ENCODE assay signal across 25 mouse cellular contexts in genomic region chr8:106733703-106734102, GRCm38 (mm10). TPM values are rescaled to one million over a fixed set of nuclear protein-coding genes. Genes with fewer than 3 reads are reported as not detected.
DNase-seq lines count a peak whose midpoint lies in the region; ATAC-seq and TF ChIP-seq lines count a peak whose summit lies in the region.
"Had no signal": no experiment of that assay in that cellular context is flagged by ENCODE, and none has a peak within 500 bp of the region (broad histone marks: within the 10 kb centered on the region; RNA-seq: fewer than 3 reads in every experiment).

No protein-coding gene starts in this region.

- no peak for ATAC-seq in stomach, embryonic 16.5 days (ENCODE audit: insufficient read depth, low FRiP score)
- no peak for ATAC-seq in stomach, postnatal 0 days (ENCODE audit: low FRiP score, low TSS enrichment)
- ATAC-seq: activated CD4-positive, CD25-positive, alpha-beta regulatory T cell, adult 4 months; liver, postnatal 0 days; midbrain, embryonic 15.5 days had no signal

- no peaks in the 10 kb centered on the region for H3K4me1 ChIP-seq in stomach, embryonic 16.5 days (ENCODE audit: control insufficient read depth, insufficient read depth, low read length)
- no peaks in the 10 kb centered on the region for H3K4me1 ChIP-seq in stomach, postnatal 0 days (replicated peaks; ENCODE audit: control insufficient read depth, insufficient read depth)
- H3K4me1 ChIP-seq: hindbrain, embryonic 10.5 days; midbrain, embryonic 15.5 days had no signal

- H3K9ac ChIP-seq in stomach, embryonic 16.5 days (ENCODE audit: low read length): no peak overlapping the region
- H3K9ac ChIP-seq in stomach, postnatal 0 days (ENCODE audit: low read length): no peak overlapping the region
- H3K9ac ChIP-seq: embryonic facial prominence, embryonic 15.5 days; liver, postnatal 0 days; midbrain, embryonic 15.5 days had no signal

- no peak for TF ChIP-seq EP300 in stomach, postnatal 0 days (optimal IDR thresholded peaks at IDR 0.05)

- H3K27ac ChIP-seq in stomach, embryonic 16.5 days (ENCODE audit: low read length): peak overlapping the region; percentile 11; the same call in 1 of the 2 replicates
- no peak overlapping the region for H3K27ac ChIP-seq in stomach, postnatal 0 days (replicated peaks)
- H3K27ac ChIP-seq: embryonic facial prominence, embryonic 15.5 days; forebrain, embryonic 10.5 days; hindbrain, embryonic 10.5 days; kidney, postnatal 0 days; midbrain, embryonic 15.5 days had no signal

- TF ChIP-seq CTCF in stomach, postnatal 0 days (IDR thresholded peaks at IDR 0.05; ENCODE audit: low read depth): no peak

- no peak overlapping the region for H3K4me3 ChIP-seq in stomach, embryonic 16.5 days (replicated peaks; ENCODE audit: low read length)
- no peak overlapping the region for H3K4me3 ChIP-seq in stomach, postnatal 0 days (ENCODE audit: low read depth, low read length)
- H3K4me3 ChIP-seq: embryonic facial prominence, embryonic 15.5 days; forebrain, embryonic 10.5 days; hindbrain, embryonic 10.5 days; megakaryocyte, embryonic 14.5 days; midbrain, embryonic 15.5 days; myocyte had no signal

- no peaks in the 10 kb centered on the region for H3K27me3 ChIP-seq in stomach, embryonic 16.5 days (ENCODE audit: control insufficient read depth, insufficient read depth, low read length)
- no peaks in the 10 kb centered on the region for H3K27me3 ChIP-seq in stomach, postnatal 0 days (ENCODE audit: control insufficient read depth, insufficient read depth, low read length)
- H3K27me3 ChIP-seq: embryonic facial prominence, embryonic 15.5 days had no signal

- 0 out of 2 replicates have a peak, but pooled peaks cover 2% of the 10 kb centered on the region for H3K36me3 ChIP-seq in stomach, embryonic 16.5 days (ENCODE audit: control insufficient read depth, insufficient read depth, low read length)
- peaks cover 10% of the 10 kb centered on the region for H3K36me3 ChIP-seq in stomach, postnatal 0 days (ENCODE audit: control insufficient read depth, insufficient read depth, low read length)
- H3K36me3 ChIP-seq: midbrain, embryonic 15.5 days had no signal

- no peaks in the 10 kb centered on the region for H3K9me3 ChIP-seq in stomach, embryonic 16.5 days (replicated peaks; ENCODE audit: control insufficient read depth, low read length)
- H3K9me3 ChIP-seq in stomach, postnatal 0 days (ENCODE audit: control insufficient read depth, low read length): no peaks in the 10 kb centered on the region
- H3K9me3 ChIP-seq: embryonic facial prominence, embryonic 15.5 days; forebrain, embryonic 10.5 days; G1E; hindbrain, embryonic 10.5 days; megakaryocyte, embryonic 14.5 days; midbrain, embryonic 15.5 days had no signal

- DNase-seq in gastrocnemius, adult 8-10 months (ENCODE audit: low spot score in 2 of 2): peak; percentile 27 to 42
- DNase-seq in gastrocnemius, postnatal 36 days: no peak
- no peak for DNase-seq in stomach, postnatal 0 days (ENCODE audit: low spot score)
- peak; percentile 20 to 25 for DNase-seq in heart, postnatal 10 days
- no peak for DNase-seq in urinary bladder, postnatal 36 days (ENCODE audit: low spot score in 2 of 2)
- no peak for DNase-seq in ovary, adult 18-20 months (ENCODE audit: low spot score)
- DNase-seq: adrenal gland, postnatal 10 days; cerebellum, adult 11 months; cerebellum, postnatal 14 days; gastrocnemius, postnatal 14 days; kidney, adult 18-20 months; liver, postnatal 0 days; lung, postnatal 14 days; retina, postnatal 1 day; thymus, postnatal 25 days had no signal

- WGBS in stomach, embryonic 16.5 days: 68% methylated on average over 3 of the region's 3 CpGs
- 65% methylated on average over 3 of the region's 3 CpGs for WGBS in stomach, postnatal 0 days

- no peak overlapping the region for H3K4me2 ChIP-seq in stomach, embryonic 16.5 days (ENCODE audit: low read depth, low read length)
- H3K4me2 ChIP-seq in stomach, postnatal 0 days (replicated peaks; ENCODE audit: low read depth): no peak overlapping the region
- H3K4me2 ChIP-seq: embryonic facial prominence, embryonic 15.5 days; midbrain, embryonic 15.5 days had no signal

- intact Hi-C loops in gastrocnemius, postnatal 36 days (cut with DNase I): no loop called here
- intact Hi-C loops in heart, postnatal 10 days (cut with DNase I): loop anchor here (5.0 kb wide), 1 partner anchor 104 kb away; no protein-coding TSS in a partner anchor

RNA-seq across cellular contexts. Expression of gene Tango6, which starts 50.8 kb away (rescaled TPM):
- total RNA-seq in gastrocnemius, adult 8-10 months (2022): 10 to 100 TPM; 10.6 to 11.9 (median 11.5) TPM
- 10 to 100 TPM; 10.2 to 11.5 TPM for total RNA-seq in gastrocnemius, postnatal 36 days (2021)
- 8.6 and 9.4 TPM in 2 replicates for polyA plus RNA-seq in stomach, embryonic 16.5 days (2015; fragmentation: Nextera tagmentation; extraction: Ambion mirVana)
- polyA plus RNA-seq in stomach, postnatal 0 days (2015; fragmentation: Nextera tagmentation; extraction: Ambion mirVana): 3.0 and 3.1 TPM in 2 replicates
- total RNA-seq in heart, postnatal 10 days (2021): 1 to 10 TPM; 9.3 to 9.4 TPM

Comparison
In these comparisons a context has a peak if more than half of its experiments do, and no peak if none do; other contexts are left out.
1. DNase-seq: peak in gastrocnemius, adult 8-10 months (2 of 2) and heart, postnatal 10 days (2 of 2); none in gastrocnemius, postnatal 36 days (0 of 2), stomach, postnatal 0 days (single experiment), urinary bladder, postnatal 36 days (0 of 2) and ovary, adult 18-20 months (single experiment).